Mouse (Mus musculus): ENCODE data around the gene Rfx4. TPM values are rescaled to one million over a fixed set of nuclear protein-coding genes. Genes with fewer than 3 reads are reported as not detected.

The Rfx4 gene
- polyA plus RNA-seq, 1 experiment from 2014 or later, result not detected

DNA sequence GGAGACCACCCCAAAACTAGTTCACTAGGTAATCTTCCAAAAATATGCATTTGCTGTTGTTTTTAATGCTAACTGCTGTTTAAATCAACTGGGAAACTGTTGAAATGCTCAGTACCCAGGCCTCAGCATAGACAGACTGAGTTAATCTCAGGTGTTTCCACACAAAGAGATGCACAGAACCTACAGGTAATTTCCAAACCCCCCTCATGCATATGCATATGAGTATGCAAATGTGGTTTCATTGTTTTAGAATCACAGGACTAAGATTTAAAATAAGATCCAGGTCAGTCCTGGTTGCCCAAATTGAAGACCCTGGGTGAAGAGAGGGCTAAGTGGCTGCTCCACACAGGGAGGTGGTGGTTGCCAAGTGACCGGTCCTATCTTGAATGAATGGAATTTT lies 157.3 kb downstream of the Rfx4 start:
- no peak for ATAC-seq (ENCODE audit: insufficient read depth)
- Histone ChIP-seq H3K4me2 (no peak overlapping the region), H3K9me3 (replicated peaks) (no peaks in the 10 kb centered on the region), H3K36me3 (replicated peaks) (no peaks in the 10 kb centered on the region), H3K4me3 (replicated peaks) (no peak overlapping the region), H3K27me3 (no peaks in the 10 kb centered on the region), H3K9ac (no peak overlapping the region), H3K27ac (replicated peaks) (no peak overlapping the region), H3K4me1 (replicated peaks) (peaks cover 6% of the 10 kb centered on the region)
- 76% methylated on average over 1 of the region's 1 CpGs for WGBS (ENCODE audit: insufficient replicate concordance)

- H3K27ac ChIP-seq (replicated peaks), result no peak overlapping the region
- 73% methylated on average over 6 of the region's 6 CpGs for WGBS (ENCODE audit: insufficient replicate concordance)
- no peak overlapping the region for H3K4me2 ChIP-seq
- no peak overlapping the region for H3K9ac ChIP-seq
- H3K4me1 ChIP-seq (replicated peaks), result peaks cover 24% of the 10 kb centered on the region
- no peaks in the 10 kb centered on the region for H3K36me3 ChIP-seq (replicated peaks)
- ATAC-seq (ENCODE audit: insufficient read depth), result no peak
- no peaks in the 10 kb centered on the region for H3K9me3 ChIP-seq (replicated peaks)
- H3K27me3 ChIP-seq, result no peaks in the 10 kb centered on the region
- no peak overlapping the region for H3K4me3 ChIP-seq (replicated peaks)
Observed at GRCm38 (mm10) chr10:84915476-84915875, 159.6 kb downstream of the Rfx4 start.

DNA sequence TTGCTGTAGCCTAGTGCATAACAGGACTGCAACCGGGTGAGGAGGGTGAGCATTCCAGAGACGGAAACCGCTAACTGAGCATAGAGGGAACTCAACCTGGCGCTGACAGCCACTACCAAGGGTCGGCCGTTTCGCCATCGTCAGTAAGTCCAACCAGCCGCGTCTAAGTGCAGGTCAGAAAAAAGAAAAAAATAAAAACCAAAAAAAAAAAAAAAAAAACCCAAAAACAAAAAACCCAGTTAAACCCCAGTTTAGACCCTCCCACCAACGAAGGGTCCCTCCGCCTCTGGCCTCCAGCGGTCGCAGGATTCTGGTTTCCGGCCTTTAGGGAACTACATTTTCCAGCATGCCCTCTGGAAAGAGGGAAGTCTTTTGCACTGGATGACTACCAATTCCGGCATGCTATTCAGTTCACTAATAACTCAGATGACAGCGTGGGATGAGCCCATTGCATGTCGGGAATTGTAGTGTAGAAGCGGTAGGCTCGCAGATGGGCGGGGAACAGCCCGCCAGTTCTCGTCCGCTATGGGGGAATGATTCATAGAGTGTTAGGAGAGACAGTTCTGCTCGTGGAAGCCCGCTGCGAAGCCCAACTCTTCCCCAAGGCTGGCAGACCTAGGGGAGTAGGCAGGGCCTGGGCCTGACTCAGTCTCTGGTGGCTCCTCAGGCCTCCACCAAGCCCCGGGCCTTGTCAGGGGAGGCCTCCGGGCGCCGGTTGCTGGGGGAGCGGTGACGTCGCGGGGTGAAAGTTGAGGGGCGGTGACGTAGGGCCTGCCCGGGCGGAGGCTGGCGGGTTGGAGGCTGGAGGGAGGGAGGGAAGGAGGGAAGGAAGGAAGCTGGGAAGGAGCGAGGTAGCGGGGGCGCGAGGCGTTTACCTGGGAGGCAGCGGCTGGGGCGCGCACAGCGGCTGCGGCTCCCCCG lies 161.2 kb downstream of the Rfx4 start, which contains the start of gene Ric8b:
Gene Ric8b, plus strand, starts transcription at position 807 of the 921 bp plus-strand sequence.
- WGBS (ENCODE audit: insufficient replicate concordance), result under 1% methylated on average over 50 of the region's 51 CpGs
- ATAC-seq (ENCODE audit: insufficient read depth), result peak; percentile 96
- H3K27me3 ChIP-seq, result no peaks in the 10 kb centered on the region
- H3K27ac ChIP-seq (replicated peaks), result peak within 1 kb of the TSS; percentile 90
- H3K9ac ChIP-seq, result peak within 1 kb of the TSS; percentile 76
- peaks cover 26% of the 10 kb centered on the region for H3K4me1 ChIP-seq (replicated peaks)
- H3K4me3 ChIP-seq (replicated peaks), result peak within 1 kb of the TSS; percentile 85
- no peaks in the 10 kb centered on the region for H3K9me3 ChIP-seq (replicated peaks)
- H3K4me2 ChIP-seq, result peak within 1 kb of the TSS; percentile 81
- no peaks in the 10 kb centered on the region for H3K36me3 ChIP-seq (replicated peaks)

DNA sequence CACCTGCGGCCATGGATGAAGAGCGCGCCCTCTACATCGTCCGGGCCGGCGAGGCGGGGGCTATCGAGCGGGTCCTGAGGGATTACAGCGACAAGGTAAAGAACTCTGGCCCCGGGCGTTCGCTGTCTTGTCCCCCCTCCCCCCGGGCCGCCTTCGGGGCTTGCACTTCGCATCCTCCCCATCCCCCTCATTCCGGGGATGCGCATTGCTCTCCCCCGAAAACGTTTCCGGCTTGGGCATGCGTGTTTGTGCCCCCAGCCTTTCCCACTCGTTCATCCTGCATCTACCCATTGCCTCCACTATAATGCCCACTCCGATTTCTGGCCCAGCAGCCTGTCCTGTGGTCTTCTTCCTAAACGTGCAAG lies 161.9 kb downstream of the Rfx4 start:
- H3K27me3 ChIP-seq, result no peaks in the 10 kb centered on the region

GRCm38 (mm10) chr10:84926336-84926735 lies 170.5 kb downstream of the Rfx4 start:
- no peak for ATAC-seq (ENCODE audit: insufficient read depth)
- H3K4me3 ChIP-seq (replicated peaks), result no peak overlapping the region
- H3K27me3 ChIP-seq, result no peaks in the 10 kb centered on the region
- H3K4me2 ChIP-seq, result no peak overlapping the region
- peaks cover 22% of the 10 kb centered on the region; the same call in 1 of the 2 replicates for H3K36me3 ChIP-seq (replicated peaks)
- H3K9me3 ChIP-seq (replicated peaks), result no peaks in the 10 kb centered on the region
- H3K27ac ChIP-seq (replicated peaks), result no peak overlapping the region
- no peak overlapping the region for H3K9ac ChIP-seq
- 73% methylated on average over 7 of the region's 7 CpGs for WGBS (ENCODE audit: insufficient replicate concordance)
- peaks cover 7% of the 10 kb centered on the region for H3K4me1 ChIP-seq (replicated peaks)

More for the DNA sequence above, 161.9 kb downstream of the Rfx4 start:
- H3K4me3 ChIP-seq (replicated peaks), result peak overlapping the region; percentile 85
- peaks cover 26% of the 10 kb centered on the region for H3K4me1 ChIP-seq (replicated peaks)
- H3K9ac ChIP-seq, result peak overlapping the region; percentile 76
- peak overlapping the region; percentile 90 for H3K27ac ChIP-seq (replicated peaks)
- peak overlapping the region; percentile 81 for H3K4me2 ChIP-seq
- ATAC-seq (ENCODE audit: insufficient read depth), result no peak
- no peaks in the 10 kb centered on the region for H3K9me3 ChIP-seq (replicated peaks)
- under 1% methylated on average over 27 of the region's 27 CpGs for WGBS (ENCODE audit: insufficient replicate concordance)
- H3K36me3 ChIP-seq (replicated peaks), result no peaks in the 10 kb centered on the region

DNA sequence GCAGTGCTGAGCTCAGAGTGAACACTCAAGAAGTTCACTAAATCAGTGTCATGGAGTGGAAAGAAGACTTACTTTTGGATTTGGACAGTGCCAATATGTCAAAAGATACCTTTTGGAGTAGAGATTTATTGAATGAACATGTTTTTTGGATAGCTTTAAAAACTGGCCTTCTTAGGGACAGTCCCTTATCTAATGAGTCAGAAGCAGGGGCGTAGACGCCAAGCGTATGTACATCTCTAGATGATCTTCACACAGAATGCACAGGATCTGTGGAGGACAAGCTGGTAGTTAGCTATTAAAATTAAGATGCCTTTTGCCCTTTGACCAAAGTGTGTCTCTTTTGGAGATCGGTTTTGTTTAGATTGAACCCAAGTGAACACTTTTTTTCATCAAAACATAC lies 171.0 kb downstream of the Rfx4 start:
- H3K36me3 ChIP-seq (replicated peaks), result peaks cover 22% of the 10 kb centered on the region; the same call in 1 of the 2 replicates
- 54% methylated on average over 4 of the region's 4 CpGs for WGBS (ENCODE audit: insufficient replicate concordance)

DNA sequence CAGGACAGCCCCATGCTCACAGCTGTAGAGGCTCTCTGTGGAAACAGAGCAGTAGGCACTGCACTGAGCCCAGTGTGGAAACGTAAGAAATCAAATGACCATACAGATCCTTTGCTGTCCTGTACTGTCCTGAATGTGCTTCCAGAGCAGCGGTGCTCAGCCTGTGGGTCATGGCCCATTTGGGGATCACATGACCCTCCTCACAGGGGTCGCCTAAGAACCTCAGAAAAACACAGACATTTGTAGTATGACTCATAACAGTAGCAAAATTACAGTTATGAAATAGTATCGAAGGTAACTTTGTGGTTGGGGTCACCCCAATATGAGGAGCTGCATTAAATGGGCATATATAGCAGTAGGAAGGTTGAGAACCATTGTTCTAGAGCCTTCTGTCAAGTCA lies 172.6 kb downstream of the Rfx4 start:
- no peak for ATAC-seq (ENCODE audit: insufficient read depth)
- peaks cover 7% of the 10 kb centered on the region; the same call in 1 of the 2 replicates for H3K4me1 ChIP-seq (replicated peaks)
- H3K9me3 ChIP-seq (replicated peaks), result no peaks in the 10 kb centered on the region
- 73% methylated on average over 4 of the region's 4 CpGs for WGBS (ENCODE audit: insufficient replicate concordance)
- no peak overlapping the region for H3K9ac ChIP-seq
- H3K4me2 ChIP-seq, result no peak overlapping the region
- no peak overlapping the region for H3K4me3 ChIP-seq (replicated peaks)
- peaks cover 22% of the 10 kb centered on the region; the same call in 1 of the 2 replicates for H3K36me3 ChIP-seq (replicated peaks)
- H3K27me3 ChIP-seq, result no peaks in the 10 kb centered on the region
- no peak overlapping the region for H3K27ac ChIP-seq (replicated peaks)

More for the DNA sequence above, 171.0 kb downstream of the Rfx4 start:
- Histone ChIP-seq H3K9ac (no peak overlapping the region), H3K4me1 (replicated peaks) (peaks cover 7% of the 10 kb centered on the region; the same call in 1 of the 2 replicates), H3K27ac (replicated peaks) (no peak overlapping the region), H3K27me3 (no peaks in the 10 kb centered on the region), H3K9me3 (replicated peaks) (no peaks in the 10 kb centered on the region), H3K4me2 (no peak overlapping the region), H3K4me3 (replicated peaks) (no peak overlapping the region)
- no peak for ATAC-seq (ENCODE audit: insufficient read depth)

- Histone ChIP-seq H3K9me3 (replicated peaks) (no peaks in the 10 kb centered on the region), H3K27me3 (no peaks in the 10 kb centered on the region), H3K9ac (no peak overlapping the region), H3K36me3 (replicated peaks) (0 out of 2 replicates have a peak, but pooled peaks cover 3% of the 10 kb centered on the region), H3K4me2 (no peak overlapping the region), H3K4me3 (replicated peaks) (no peak overlapping the region), H3K4me1 (replicated peaks) (no peaks in the 10 kb centered on the region), H3K27ac (replicated peaks) (no peak overlapping the region)
- no peak for ATAC-seq (ENCODE audit: insufficient read depth)
- 50% methylated on average over 7 of the region's 7 CpGs for WGBS (ENCODE audit: insufficient replicate concordance)
Observed at GRCm38 (mm10) chr10:84935553-84936209, 179.8 kb downstream of the Rfx4 start.

- Histone ChIP-seq H3K36me3 (replicated peaks) (no peaks in the 10 kb centered on the region), H3K4me3 (replicated peaks) (no peak overlapping the region), H3K9me3 (replicated peaks) (no peaks in the 10 kb centered on the region), H3K4me1 (replicated peaks) (no peaks in the 10 kb centered on the region), H3K9ac (no peak overlapping the region), H3K4me2 (no peak overlapping the region), H3K27ac (replicated peaks) (no peak overlapping the region), H3K27me3 (no peaks in the 10 kb centered on the region)
- ATAC-seq (ENCODE audit: insufficient read depth), result no peak
- WGBS (ENCODE audit: insufficient replicate concordance), result 59% methylated on average over 4 of the region's 4 CpGs
Observed at GRCm38 (mm10) chr10:84936832-84937515, 181.1 kb downstream of the Rfx4 start.

DNA sequence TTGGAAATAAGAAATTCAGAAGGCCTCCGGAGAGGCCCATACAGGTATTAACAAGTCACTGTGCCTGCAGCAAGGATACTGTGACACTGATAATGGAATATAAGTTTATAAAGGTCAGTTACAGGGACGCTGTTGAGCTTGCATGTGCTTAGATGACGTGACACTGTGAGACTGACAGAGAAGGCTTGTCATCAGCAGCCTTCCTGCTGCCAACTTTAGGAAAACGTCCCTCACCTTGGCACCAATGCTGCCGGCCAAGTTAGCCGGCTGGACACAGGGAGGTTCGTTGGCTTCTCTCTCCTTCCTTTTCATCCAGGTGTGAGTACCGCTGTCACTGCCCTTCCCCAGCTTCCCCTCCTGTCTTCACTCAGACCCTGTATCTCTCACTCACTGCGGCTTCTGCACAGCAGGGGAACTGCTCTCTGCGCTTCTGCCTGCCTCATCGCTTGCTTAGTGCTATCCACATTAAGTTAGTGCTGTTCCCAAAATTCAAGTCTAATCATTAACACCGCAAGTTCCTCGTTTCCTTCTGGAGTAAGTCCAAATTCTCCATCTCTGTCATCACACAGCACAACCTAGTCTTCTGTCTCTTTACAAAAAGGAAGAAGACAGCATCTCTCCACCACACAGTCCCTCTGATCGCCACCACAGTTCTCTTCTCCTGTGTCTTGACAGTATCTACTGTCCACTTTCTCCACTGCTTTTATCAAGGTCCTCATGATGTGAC lies 182.4 kb downstream of the Rfx4 start:
- no peak for ATAC-seq (ENCODE audit: insufficient read depth)
- H3K4me2 ChIP-seq, result no peak overlapping the region
- no peaks in the 10 kb centered on the region for H3K27me3 ChIP-seq
- no peak overlapping the region for H3K9ac ChIP-seq
- no peak overlapping the region for H3K27ac ChIP-seq (replicated peaks)
- no peak overlapping the region for H3K4me3 ChIP-seq (replicated peaks)
- H3K9me3 ChIP-seq (replicated peaks), result no peaks in the 10 kb centered on the region
- H3K36me3 ChIP-seq (replicated peaks), result no peaks in the 10 kb centered on the region
- no peaks in the 10 kb centered on the region for H3K4me1 ChIP-seq (replicated peaks)
- WGBS (ENCODE audit: insufficient replicate concordance), result 77% methylated on average over 14 of the region's 14 CpGs

Measured in liver, embryonic 15.5 days (tissue).